Mouse (Mus musculus) hindbrain, embryonic 12.5 days (tissue): ENCODE results near the gene Palm3. TPM values are rescaled to one million over a fixed set of nuclear protein-coding genes. Genes with fewer than 3 reads are reported as not detected.

ENCODE experiments used
- ATAC-seq: fragments of 200-750 bp; cut with Nextera tagmentation; 2 replicates; pipeline ENCODE4 v1.8.0; 2017; ENCODE audit warnings: moderate TSS enrichment; ENCODE audit not compliant: low FRiP score
- H3K27ac ChIP-seq: fragments of 300-500 bp; sonication (generic); 2 replicates; pipeline ENCODE4 v1.5.1; 2016; ENCODE audit warnings: mild to moderate bottlenecking
- H3K27me3 ChIP-seq: fragments of 300-500 bp; sonication (generic); 2 replicates; pipeline ENCODE4 v1.6.1; 2016; ENCODE audit warnings: mild to moderate bottlenecking
- H3K36me3 ChIP-seq: fragments of 300-500 bp; sonication (generic); 2 replicates; pipeline ENCODE4 v1.6.1; 2016; ENCODE audit warnings: mild to moderate bottlenecking
- H3K4me1 ChIP-seq: fragments of 300-500 bp; sonication (generic); 2 replicates; pipeline ENCODE4 v1.6.1; 2016
- H3K4me2 ChIP-seq: fragments of 300-500 bp; sonication (generic); replicated peaks from 2 replicates; pipeline ENCODE4 v1.6.1; 2016; ENCODE audit warnings: mild to moderate bottlenecking
- H3K4me3 ChIP-seq: fragments of 300-500 bp; sonication (generic); 2 replicates; pipeline ENCODE4 v1.5.1; 2016; ENCODE audit warnings: mild to moderate bottlenecking
- H3K9ac ChIP-seq: fragments of 300-500 bp; sonication (generic); 2 replicates; pipeline ENCODE4 v1.6.1; 2016; ENCODE audit warnings: mild to moderate bottlenecking, moderate library complexity
- H3K9me3 ChIP-seq: fragments of 300-500 bp; sonication (generic); replicated peaks from 2 replicates; pipeline ENCODE4 v1.6.1; 2016; ENCODE audit warnings: mild to moderate bottlenecking
- WGBS: fragments of 180-500 bp; shearing (Covaris S2); methylation state at CpG from one replicate; pipeline ENCODE4 v1.1.7; 2016; 5-methylcytosine and 5-hydroxymethylcytosine counted together
- microRNA counts: library from miRNA; unstranded; fragments of <30 nt; microRNA quantifications from one replicate; lab custom pipeline; 2017
- microRNA-seq: library from miRNA; unstranded; fragments of <30 nt; microRNA quantifications from one replicate; pipeline ENCODE4, GENCODE M21; 2017
- polyA plus RNA-seq: library from polyadenylated mRNA; unstranded; fragments of >200 nt; fragmentation: Nextera tagmentation; extraction: Ambion mirVana; gene quantifications from 2 replicates; pipeline ENCODE4 v1.2.1, GENCODE M21; 2016

The Palm3 gene
- polyA plus RNA-seq, 1 experiment from 2014 or later = 8.6 TPM

DNA sequence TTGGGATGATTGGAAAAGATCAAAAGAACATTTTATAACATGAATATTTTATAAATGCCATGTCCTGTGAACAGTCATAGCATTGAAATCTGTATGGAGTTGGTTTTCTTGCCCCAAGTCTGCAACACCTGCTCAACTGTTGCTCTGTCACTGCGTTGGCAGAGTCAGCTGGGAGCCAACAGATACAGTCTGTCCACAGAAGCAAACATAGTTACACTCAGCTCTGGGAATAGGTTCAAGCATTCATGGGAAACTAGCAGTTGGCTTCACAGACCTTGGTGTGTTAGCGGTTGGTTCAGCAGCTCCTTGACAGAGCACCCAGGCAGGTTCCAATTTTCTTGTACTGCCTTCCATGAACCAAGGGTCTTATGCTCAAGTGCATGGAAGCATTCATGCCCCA, 49.4 kb downstream of the Palm3 start:
- H3K27ac ChIP-seq = no peak overlapping the region
- H3K4me3 ChIP-seq = no peak overlapping the region
- no peaks in the 10 kb centered on the region for H3K27me3 ChIP-seq
- no peak for ATAC-seq
- peaks cover 55% of the 10 kb centered on the region for H3K4me1 ChIP-seq
- H3K9ac ChIP-seq = no peak overlapping the region
- H3K9me3 ChIP-seq = no peaks in the 10 kb centered on the region
- H3K36me3 ChIP-seq = peaks cover 6% of the 10 kb centered on the region; the same call in 1 of the 2 replicates
- no peak overlapping the region for H3K4me2 ChIP-seq
- WGBS = 90% methylated on average over 2 of the region's 2 CpGs

DNA sequence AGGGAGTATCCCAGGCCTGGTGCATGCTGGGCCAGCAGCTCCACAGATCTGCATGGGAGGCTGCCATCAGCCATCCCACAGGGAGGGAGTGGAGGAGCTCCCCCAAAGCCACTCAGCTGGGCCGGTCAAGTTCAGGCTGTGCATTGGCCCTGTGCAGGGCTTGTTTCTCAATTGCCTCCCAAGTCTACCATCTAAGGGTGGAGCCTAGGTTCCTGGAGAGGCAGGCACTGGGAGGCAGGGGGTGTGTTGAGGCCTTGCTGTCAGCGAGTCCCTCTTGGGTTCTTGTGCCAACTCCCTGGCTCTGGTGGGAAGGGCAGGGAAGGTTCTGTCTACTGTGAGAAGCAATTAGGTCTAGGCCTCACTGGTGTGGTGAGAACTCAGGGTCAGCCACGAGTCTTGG, 50.6 kb downstream of the Palm3 start:
- H3K9ac ChIP-seq = no peak overlapping the region
- no peak overlapping the region for H3K4me3 ChIP-seq
- H3K4me2 ChIP-seq = no peak overlapping the region
- H3K27me3 ChIP-seq = no peaks in the 10 kb centered on the region
- no peak for ATAC-seq
- peaks cover 52% of the 10 kb centered on the region for H3K4me1 ChIP-seq
- 76% methylated on average over 3 of the region's 3 CpGs for WGBS
- H3K36me3 ChIP-seq = peaks cover 16% of the 10 kb centered on the region
- H3K9me3 ChIP-seq = no peaks in the 10 kb centered on the region
- no peak overlapping the region for H3K27ac ChIP-seq

DNA sequence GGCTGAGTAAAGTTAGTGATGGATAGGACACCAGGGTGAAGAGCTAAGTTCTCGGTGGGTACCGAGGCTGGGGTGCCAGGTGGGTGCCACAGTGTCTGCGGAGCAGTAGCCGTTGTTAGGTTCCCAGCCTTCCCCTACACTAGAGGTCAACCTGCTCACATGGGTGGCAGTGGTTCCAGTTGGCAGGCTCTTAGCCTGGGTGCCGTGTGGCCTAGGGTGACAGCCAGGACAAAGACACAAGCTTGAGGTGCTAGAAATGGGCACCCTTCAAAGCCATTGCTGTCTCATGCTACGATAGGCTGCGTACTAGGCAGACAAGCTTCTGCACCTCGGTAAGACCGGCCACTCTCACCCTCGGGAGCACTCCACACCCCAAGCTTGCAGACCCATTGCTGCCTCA, 51.0 kb downstream of the Palm3 start:
- WGBS = 90% methylated on average over 10 of the region's 10 CpGs
- peaks cover 52% of the 10 kb centered on the region for H3K4me1 ChIP-seq

DNA sequence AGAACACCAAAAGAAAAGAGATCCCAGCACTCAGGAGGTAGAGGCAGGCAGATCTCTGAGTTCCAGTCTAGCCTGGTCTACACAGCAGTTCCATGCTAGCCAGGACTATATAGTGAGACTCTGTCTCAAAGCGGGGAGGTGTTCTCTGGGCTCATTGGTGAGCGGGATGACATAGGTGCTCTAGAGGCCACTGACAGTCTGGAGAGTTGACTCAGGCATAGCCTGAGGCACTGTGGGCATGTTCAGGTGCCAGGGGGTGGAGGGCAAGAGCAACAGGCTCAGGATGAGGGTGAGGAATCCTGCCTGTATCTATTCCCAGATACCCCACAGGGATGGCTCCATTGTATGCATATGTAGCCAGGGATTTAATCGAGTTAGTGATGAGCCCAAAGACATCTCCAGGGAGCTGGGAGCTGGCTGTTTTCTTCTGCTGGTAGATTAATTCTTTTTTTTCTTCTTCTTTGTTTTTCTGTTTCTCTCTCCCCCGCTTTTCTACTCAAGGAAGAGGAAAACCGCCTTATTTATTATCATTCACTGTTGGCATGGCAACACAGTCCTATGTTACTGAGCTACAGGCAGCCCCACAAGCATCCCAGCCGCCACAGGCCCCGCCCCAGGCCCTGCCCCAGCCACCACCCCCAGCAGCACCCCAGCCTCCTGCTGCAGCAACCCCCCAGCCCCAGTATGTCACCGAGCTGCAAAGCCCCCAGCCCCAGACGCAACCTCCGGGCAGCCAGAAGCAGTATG, 52.1 kb downstream of the Palm3 start:
- ATAC-seq = peak; percentile 30; the same call in 1 of the 2 replicates
- Histone ChIP-seq H3K27ac (peak overlapping the region; percentile 41), H3K9me3 (no peaks in the 10 kb centered on the region), H3K4me1 (peaks cover 42% of the 10 kb centered on the region), H3K27me3 (no peaks in the 10 kb centered on the region), H3K4me3 (no peak overlapping the region), H3K4me2 (0 out of 2 replicates have a peak overlapping the region, but pooled peaks have one; percentile 13), H3K9ac (peak overlapping the region; percentile 32; the same call in 1 of the 2 replicates), H3K36me3 (peaks cover 17% of the 10 kb centered on the region)
- 56% methylated on average over 10 of the region's 10 CpGs for WGBS

More for the DNA sequence above, 51.0 kb downstream of the Palm3 start:
- ATAC-seq = no peak
- H3K27me3 ChIP-seq = no peaks in the 10 kb centered on the region
- no peak overlapping the region for H3K9ac ChIP-seq
- H3K27ac ChIP-seq = no peak overlapping the region
- no peak overlapping the region for H3K4me3 ChIP-seq
- peaks cover 17% of the 10 kb centered on the region for H3K36me3 ChIP-seq
- no peaks in the 10 kb centered on the region for H3K9me3 ChIP-seq
- H3K4me2 ChIP-seq = no peak overlapping the region

DNA sequence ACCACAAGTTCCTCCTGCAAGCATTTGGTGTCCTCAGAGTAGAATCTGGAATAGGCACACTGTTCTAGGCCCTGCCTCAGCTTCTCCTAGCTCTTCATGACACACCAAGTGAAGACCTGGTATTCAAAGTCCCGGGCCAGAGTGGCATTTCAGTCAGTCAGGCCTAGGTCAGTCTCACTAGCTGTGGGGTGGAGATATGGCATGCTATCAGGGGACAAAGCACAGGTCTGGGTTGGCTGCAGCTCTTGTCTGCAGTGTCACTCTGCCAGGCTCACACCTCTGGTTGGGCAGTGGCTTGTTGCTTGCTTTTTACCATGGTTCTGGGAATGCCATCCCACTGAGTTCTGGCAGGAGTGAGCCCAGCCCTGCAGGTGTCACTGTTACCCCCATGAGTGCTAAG, 55.1 kb downstream of the Palm3 start:
- 100% methylated on average over 1 of the region's 1 CpGs for WGBS
- no peaks in the 10 kb centered on the region for H3K9me3 ChIP-seq
- no peak overlapping the region for H3K9ac ChIP-seq
- peaks cover 47% of the 10 kb centered on the region for H3K36me3 ChIP-seq
- H3K4me2 ChIP-seq = no peak overlapping the region
- H3K4me1 ChIP-seq = peaks cover 23% of the 10 kb centered on the region
- H3K27ac ChIP-seq = no peak overlapping the region
- ATAC-seq = no peak
- H3K4me3 ChIP-seq = no peak overlapping the region
- H3K27me3 ChIP-seq = no peaks in the 10 kb centered on the region

DNA sequence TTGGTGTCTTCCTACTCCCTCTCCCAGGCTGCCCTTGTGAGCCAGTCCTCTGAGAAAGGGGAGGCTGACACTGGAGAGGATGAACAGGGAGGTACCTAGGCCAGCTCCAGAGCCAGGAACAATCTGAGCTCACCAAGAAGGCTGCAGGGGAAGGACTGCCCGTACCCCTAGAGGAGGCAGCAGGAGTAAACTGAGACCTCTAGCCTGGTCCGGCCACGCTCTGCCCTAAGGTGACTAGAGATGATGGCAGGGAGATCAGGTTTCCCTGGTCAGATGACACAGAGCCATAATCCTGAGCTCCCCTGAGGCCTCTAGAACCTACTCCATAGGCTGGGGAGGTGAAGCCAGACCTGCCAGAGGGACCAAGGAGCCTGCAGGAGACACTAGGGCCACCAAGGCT, 55.6 kb downstream of the Palm3 start:
- no peak overlapping the region for H3K4me3 ChIP-seq
- no peaks in the 10 kb centered on the region for H3K9me3 ChIP-seq
- ATAC-seq = no peak
- H3K4me1 ChIP-seq = peaks cover 19% of the 10 kb centered on the region
- WGBS = 95% methylated on average over 3 of the region's 3 CpGs
- no peak overlapping the region for H3K9ac ChIP-seq
- peaks cover 49% of the 10 kb centered on the region for H3K36me3 ChIP-seq
- H3K27me3 ChIP-seq = no peaks in the 10 kb centered on the region
- no peak overlapping the region for H3K4me2 ChIP-seq
- H3K27ac ChIP-seq = no peak overlapping the region

DNA sequence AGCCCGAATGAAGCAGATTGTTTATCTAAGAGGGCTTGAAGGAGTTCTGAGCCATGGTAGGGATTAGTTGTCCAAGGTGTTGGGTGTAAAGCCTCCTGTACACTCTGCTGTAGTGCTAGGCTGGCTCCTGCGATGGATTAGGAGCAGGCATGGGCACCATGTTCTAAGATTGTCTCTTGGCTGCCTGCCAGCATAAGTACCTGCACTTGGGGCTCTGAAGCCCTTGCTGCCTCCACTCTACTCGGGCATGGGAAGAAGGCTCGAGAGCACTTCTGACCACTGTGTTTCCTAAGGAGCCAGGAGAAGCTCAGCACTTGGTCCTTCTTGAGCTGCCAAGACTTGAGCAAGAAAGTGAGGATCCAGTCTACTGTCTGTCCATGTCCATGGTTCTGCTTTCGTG, 57.9 kb downstream of the Palm3 start:
- no peak for ATAC-seq
- Histone ChIP-seq H3K4me3 (no peak overlapping the region), H3K27me3 (no peaks in the 10 kb centered on the region; the same call in 1 of the 2 replicates), H3K36me3 (peaks cover 69% of the 10 kb centered on the region), H3K27ac (no peak overlapping the region), H3K4me2 (no peak overlapping the region), H3K4me1 (peaks cover 3% of the 10 kb centered on the region; the same call in 1 of the 2 replicates), H3K9ac (no peak overlapping the region), H3K9me3 (no peaks in the 10 kb centered on the region)
- 87% methylated on average over 5 of the region's 5 CpGs for WGBS

MicroRNA genes within 50 kb of the gene (microRNA counts, 519-probe panel; counts per million panel counts)
- 470 counts per million, percentile 58 among the panel's probes with 10 or more counts for microRNA mmu-miR-1199 (lab: Ali Mortazavi, UCI)

Small RNA genes lying within 50 kb of the gene (microRNA-seq; reads per million reads assigned to microRNA genes)
- gene Mir1199 (not detected), gene Mir8111 (2.7 reads per million, percentile 2 among the genes with 10 or more reads in this experiment)

Other genes starting within 250 kb of the Palm3 start
- gene Adgrl1, start 121.4 kb upstream of the Palm3 start, polyA plus RNA-seq = 38.7 and 41.5 TPM in 2 replicates
- gene Gm10644, start 66.3 kb upstream of the Palm3 start, polyA plus RNA-seq = 1.0 and 1.1 TPM in 2 replicates
- 37.6 and 40.9 TPM in 2 replicates for gene Asf1b, start 66.0 kb upstream of the Palm3 start, polyA plus RNA-seq
- gene Prkaca, start 48.5 kb upstream of the Palm3 start, polyA plus RNA-seq = 201 and 213 TPM in 2 replicates
- gene Samd1, start 23.8 kb upstream of the Palm3 start, polyA plus RNA-seq = 8.5 and 9.8 TPM in 2 replicates
- 0.89 and 1.5 TPM in 2 replicates for gene 1700067K01Rik, start 20.0 kb upstream of the Palm3 start, polyA plus RNA-seq
- not detected in 2 replicates for gene 2210011C24Rik, start 9.3 kb upstream of the Palm3 start, polyA plus RNA-seq
- 0.14 and 0.33 TPM in 2 replicates for gene Il27ra, start 21.1 kb downstream of the Palm3 start, polyA plus RNA-seq
- not detected in 2 replicates for gene Rln3, start 23.5 kb downstream of the Palm3 start, polyA plus RNA-seq
- 2.1 and 3.0 TPM in 2 replicates for gene Gm10643, start 43.7 kb downstream of the Palm3 start, polyA plus RNA-seq
- gene Rfx1, start 45.4 kb downstream of the Palm3 start, polyA plus RNA-seq = 8.9 and 9.4 TPM in 2 replicates
- 16.4 and 19.7 TPM in 2 replicates for gene Dcaf15, start 83.3 kb downstream of the Palm3 start, polyA plus RNA-seq
- gene Podnl1, start 104.5 kb downstream of the Palm3 start, polyA plus RNA-seq = 0.39 and 0.50 TPM in 2 replicates
- gene Cc2d1a, start 126.5 kb downstream of the Palm3 start, polyA plus RNA-seq = 21.6 and 21.7 TPM in 2 replicates
- gene 4930432K21Rik, start 126.6 kb downstream of the Palm3 start, polyA plus RNA-seq = 1.6 and 1.9 TPM in 2 replicates
- gene Nanos3, start 163.7 kb downstream of the Palm3 start, polyA plus RNA-seq = 5.8 and 7.2 TPM in 2 replicates
- gene Zswim4, start 215.6 kb downstream of the Palm3 start, polyA plus RNA-seq = 57.5 and 59.0 TPM in 2 replicates
- 255 and 266 TPM in 2 replicates for gene D8Ertd738e, start 228.2 kb downstream of the Palm3 start, polyA plus RNA-seq
- 57.3 and 62.9 TPM in 2 replicates for gene Mri1, start 235.9 kb downstream of the Palm3 start, polyA plus RNA-seq
- 18.4 and 22.0 TPM in 2 replicates for gene Ccdc130, start 248.9 kb downstream of the Palm3 start, polyA plus RNA-seq